Mouse (Mus musculus) natural killer cell, adult 2 months (primary cell): ENCODE data around the gene Klhdc7b.
A peak's percentile ranks its signal among the peaks of the same experiment; 100 is the strongest.

Experiments
- DNase-seq, 2 experiments: peaks; one replicate each; pipeline ENCODE4 v3.0.0; 2022; ENCODE audit warnings: low spot score in 2 of 2

The Klhdc7b gene

DNA sequence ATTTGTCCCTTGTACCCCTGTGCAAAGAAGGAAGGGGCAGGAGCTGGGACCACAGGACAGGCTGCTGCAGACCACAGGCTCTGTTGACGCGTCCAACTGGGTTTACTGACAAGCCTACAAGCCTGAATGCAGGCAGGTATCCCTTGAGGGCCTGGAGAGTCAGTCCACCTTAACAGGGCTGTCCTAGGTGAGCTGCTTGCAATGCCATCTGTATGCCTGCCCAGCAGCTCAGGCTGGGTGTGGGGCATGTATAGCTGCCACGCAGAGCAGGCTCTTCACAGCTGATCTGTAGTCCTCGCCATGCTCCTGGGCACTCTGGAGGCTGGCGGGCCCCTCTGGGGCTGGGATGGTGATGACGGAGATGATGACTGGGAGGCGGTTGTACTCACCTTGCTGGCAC lies at the start of gene Klhdc7b:
Gene Klhdc7b, plus strand, starts transcription at position 301 of the 400 bp plus-strand sequence.
- DNase-seq = no peak

DNA sequence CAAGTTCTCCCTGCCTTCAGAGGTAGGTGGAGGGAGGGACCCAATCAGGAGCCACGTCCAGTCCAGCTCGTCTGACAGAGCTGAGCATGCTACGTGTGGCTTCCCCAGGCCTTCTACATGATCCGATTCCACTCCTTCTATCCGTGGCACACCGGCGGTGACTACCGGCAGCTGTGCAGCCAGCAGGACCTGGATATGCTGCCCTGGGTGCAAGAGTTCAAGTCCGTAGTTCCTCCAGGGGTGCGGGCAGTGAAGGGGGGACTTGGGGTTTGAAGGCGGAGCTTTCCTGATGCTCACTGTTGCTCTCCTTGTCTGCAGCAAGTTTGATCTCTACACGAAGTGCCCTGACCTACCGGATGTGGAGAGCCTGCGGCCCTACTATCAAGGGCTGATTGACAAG lies 48.3 kb upstream of the Klhdc7b start:
- DNase-seq = no peak

DNA sequence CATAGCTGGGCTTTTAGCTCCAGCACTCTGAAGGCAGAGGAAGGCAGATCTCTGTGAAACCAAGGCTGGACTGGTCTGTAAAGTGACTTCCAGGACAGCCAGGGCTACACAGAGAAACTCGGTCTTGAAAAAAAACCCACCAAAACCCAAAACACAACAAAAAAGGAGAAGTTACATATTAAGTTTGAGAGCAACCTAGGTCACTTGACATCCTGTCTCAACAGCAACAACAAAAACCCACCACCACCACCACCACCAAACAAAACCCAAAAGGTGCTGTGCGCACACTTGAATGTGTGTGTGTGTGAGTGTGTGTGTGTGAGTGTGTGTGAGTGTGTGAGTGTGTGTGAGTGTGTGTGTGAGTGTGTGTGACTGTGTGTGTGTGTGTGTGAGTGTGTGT lies 45.0 kb upstream of the Klhdc7b start:
- DNase-seq = peak in 1 of 2 experiments; percentile 60

DNA sequence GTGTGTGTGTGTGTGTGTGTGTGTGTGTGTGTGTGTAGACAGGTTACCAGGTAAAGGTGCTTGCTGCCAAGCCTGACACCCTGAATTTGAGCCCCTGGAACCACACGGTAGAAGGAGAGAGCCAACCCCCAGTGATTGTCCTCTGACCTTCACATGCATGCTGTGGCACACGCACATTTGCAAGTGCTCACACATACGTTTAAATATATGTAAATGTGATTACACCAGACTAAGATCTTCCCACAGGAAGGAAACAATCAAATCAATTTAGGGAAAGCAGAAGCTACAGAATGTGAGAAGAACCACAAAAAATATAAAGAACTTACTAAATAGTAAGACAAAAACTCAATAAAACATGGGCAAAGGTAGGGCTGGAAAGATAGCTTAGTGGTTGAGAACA lies 44.6 kb upstream of the Klhdc7b start:
- DNase-seq = no peak

DNA sequence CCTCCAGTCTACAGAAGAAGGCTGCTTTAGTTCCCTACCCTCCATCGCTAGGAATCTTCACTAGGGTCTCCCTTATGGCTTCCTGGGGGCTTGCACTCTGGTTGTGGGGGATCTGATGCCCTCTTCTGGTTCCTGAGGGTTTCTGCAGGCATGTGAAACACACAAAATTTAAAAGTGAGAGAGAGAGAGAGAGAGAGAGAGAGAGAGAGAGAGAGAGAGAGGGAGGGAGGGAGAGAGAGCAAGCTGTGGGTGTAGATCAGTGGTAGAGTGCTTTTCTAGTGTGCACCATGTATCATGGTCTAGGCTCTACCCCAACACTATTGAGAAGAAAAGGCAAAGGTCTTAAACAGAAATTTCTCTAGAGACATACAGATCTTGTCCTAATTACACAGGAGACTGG lies 43.0 kb upstream of the Klhdc7b start:
- DNase-seq = no peak

DNA sequence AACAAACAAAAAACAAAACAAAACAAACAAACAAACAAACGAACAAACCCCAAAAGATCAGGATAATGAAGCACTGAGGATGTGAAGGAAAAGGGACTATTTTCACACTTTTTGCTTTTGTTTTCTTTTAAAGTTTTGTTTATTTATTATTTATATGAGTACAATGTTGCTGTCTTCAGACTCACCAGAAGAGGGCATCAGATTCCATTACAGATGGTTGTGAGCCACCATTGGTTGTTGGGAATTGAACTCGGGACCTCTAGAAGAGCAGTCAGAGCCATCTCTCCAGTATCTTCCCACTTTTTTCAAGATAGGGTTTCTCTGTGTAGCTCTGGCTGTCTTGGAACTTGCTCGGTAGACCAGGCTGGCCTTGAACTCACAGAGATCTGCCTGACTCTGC lies 41.4 kb upstream of the Klhdc7b start:
- DNase-seq = no peak

DNA sequence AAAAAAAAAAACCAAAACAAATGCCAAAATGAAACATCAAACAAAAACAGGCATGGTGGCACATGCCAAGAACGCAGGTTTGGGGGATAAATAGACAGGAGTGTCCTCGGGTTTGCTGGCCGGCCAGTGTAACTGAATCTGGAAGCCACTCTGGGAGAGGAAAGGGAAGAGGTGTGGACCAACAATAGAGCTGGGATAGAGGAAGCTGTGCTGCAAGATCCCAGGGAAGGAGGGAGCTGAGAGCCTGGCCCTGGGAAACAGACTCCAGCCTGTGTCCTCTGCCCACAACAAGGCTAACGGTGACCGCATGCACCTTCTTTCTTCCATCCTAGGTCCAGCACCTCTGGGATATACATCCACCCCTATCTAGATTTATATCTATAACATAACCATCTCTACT lies 34.3 kb upstream of the Klhdc7b start:
- no peak for DNase-seq

DNA sequence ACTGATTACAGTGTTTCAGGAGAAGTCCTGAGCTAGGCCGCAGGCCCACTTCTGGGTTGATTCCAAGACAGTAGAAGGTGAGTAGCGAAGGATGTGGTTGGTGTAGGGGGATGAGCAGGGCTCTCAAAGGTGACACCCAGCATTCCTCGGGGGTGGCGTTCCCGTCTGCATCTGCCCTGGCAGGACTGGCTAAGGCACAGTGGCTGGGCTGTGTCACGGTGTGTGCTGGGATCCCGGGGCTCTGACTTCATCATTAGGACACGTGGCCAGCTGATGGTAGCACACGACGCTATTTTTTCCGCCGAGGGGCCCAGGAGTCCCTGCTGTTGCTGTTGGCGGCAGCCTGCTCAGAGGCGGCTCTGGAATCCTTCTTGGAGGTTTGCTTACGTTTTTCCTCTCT lies 33.4 kb upstream of the Klhdc7b start:
- no peak for DNase-seq

DNA sequence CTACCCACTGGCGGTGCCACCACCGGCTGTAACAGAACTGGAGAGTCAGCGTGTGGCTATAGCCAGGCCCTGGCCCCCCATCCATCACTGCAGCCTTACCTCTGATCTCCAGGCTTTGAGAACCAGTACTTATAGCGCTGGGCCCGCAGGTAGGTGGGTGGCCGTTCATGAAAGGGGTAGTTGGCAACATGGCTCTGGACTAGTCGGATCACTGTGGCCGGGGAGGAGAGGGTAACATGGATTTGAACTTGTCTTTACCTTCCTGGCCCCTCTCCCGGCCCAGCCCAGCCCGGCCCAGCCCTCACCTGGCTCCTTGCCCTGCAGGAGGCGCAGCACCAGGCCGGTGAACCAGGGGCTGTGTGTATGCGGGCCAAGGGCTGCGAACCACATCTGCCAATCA lies 32.7 kb upstream of the Klhdc7b start:
- DNase-seq = no peak

DNA sequence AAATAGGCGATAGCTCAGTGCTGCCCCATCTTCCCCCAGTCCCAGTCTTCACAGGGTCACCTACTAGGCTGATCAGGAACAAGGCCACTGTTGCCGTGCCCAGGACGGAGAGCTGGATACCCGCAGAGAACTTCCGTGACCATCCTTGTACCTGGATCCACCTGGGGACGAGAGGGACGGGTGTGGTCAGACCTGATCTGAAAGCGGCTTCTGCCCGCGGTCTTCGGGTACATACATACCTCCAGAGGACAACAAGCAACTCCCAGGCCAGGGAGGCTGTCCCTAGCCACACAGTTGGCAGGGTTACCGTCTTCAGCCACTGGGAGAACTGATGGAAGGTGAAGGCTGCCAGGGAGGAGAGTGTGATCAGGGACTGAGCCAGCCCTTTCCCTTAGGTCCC lies 31.9 kb upstream of the Klhdc7b start:
- no peak for DNase-seq

DNA sequence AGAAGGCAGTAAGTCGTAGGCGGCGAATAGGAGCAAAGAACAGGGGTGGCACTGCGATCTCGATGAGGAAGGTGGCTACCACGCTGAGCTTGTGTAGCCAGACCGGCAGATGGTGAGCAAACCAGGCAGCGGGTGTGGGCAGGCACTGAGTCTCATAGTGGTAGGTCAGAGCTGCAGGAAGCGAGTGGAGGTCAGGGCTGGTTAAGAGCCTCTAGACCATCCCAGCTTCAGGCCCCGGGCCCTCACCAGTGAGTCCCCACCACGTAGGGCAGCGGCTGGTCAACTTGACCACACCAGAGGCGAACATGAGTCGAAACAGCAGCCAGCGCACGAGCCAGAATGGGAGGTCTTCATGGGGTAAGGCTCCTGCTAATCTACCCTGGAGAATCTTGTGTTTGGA lies 30.9 kb upstream of the Klhdc7b start:
- no peak for DNase-seq

DNA sequence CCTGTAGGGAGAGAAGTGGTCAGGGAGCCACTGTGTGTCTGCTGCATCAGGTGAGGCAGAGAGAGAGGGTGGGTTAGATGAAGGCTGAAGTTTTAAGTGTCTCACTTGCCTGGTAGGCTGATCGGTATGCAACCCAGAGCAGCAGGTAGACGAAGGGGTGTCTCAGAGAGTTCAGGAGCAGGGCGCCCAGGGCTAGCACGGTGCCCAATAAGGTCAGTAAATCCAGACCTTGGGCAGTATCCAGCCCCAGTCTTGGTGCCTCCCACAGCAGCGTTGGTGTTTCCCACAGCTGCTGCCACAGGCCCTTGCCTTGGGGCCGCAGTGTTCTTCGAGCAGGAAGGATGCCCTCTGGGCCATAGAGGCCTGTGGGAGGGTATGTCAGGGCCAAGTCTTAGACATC lies 30.3 kb upstream of the Klhdc7b start:
- no peak for DNase-seq

DNA sequence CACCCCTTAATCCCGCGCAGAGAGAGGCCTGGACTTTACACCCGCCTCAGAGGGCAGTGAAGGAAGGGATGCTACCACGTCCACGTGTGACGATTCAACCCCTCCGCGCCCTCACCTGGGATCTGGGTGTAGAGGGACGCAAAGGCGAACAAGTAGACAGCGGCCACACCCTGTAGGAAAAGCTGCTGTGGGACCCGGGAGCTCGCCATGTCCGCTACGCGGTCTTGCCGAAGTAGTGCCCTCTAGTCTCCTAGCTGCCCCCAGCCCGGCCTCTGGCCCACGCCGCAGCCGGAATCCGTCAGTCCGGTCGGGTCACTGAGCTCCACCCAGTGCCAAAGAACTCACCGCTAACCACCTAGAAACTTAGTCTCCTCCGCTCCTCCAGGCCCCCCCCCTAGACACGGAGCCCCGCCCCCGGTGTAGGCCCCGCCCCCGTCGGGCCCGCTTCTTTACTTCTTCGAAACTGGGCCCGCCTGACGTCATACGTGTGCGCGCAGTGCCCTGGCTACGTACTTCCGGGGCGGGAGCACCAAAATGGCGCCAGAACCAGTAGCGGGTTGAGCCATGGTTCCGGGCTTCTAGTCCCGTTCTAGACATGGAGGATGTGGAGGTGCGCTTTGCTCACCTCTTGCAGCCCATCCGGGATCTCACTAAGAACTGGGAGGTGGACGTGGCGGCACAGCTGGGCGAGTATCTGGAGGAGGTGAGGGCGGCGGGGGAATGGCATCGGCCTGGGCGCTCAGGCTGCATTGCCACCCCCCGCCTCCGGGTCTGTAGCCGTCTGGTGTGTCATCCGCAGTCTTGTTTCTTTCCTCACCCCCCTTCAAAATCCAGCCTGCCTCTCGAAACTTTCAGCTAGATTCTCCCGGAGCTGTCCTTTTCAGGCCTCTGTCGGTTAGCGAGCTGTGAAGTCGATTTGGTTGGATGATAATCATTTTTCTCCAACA lies 29.2 kb upstream of the Klhdc7b start, which contains the start of the genes Lmf2 and Ncaph2:
Gene Lmf2, minus strand, starts transcription at position 419 of the 947 bp plus-strand sequence.
Gene Ncaph2, plus strand, starts transcription at position 479 of the 947 bp plus-strand sequence.
- peak; percentile 95 for DNase-seq

DNA sequence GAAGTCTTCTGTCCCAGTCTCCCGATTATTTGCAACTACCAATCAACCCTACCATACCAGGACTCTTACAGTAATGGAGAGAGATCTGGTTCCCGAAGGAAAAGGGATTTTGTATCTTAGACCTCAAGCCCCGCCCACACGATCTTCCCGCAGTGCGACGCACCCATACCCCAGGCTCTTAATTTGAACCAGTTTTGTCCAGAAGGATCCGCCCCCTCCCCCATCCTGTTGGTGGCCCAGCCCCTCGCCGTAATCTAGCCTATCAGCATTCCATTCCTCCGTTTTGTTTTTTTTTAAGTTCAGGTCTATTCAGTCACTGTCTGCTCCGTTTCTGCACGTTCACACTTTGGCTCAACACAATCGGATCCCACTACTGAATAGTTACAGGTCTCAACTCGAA lies 28.3 kb upstream of the Klhdc7b start:
- peak in 1 of 2 experiments; percentile 45 for DNase-seq

DNA sequence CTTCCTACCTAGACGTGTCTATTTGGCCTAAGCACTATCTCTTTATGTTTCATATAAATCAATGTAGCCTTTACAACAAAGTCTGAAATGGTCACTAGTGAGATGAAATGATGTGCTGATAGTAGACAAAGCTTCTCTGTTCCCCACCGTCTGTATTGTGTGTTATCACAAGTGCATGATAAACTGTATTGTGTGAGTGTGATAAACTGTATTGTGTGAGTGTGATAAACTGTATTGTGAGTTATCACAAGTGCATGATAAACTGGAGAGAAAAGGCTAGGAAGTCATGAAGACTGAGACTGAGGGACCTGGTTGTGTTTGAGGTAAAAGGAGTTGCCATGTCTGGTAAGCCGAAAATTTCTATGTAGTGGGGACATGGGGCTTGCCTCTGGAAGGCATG lies 25.9 kb upstream of the Klhdc7b start:
- no peak for DNase-seq

DNA sequence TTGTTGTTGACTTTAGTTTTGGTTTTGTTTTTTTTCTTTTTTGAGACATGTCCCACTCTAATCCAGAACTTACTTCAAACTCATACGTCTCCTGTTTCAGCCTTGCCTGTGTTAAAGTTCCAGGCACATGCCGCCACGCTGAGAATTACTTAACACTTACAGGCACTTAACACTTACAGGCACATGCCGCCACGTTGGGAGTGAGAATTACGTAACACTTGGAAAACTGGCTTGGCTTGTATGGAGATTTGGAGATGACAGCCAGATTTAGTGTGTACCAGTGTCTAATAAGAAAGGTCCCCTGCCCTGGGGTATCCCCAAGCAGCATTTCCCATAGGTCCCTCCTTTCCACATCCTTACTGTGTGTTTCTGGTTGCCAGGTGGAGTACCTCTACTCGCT lies 21.7 kb upstream of the Klhdc7b start:
- no peak for DNase-seq

DNA sequence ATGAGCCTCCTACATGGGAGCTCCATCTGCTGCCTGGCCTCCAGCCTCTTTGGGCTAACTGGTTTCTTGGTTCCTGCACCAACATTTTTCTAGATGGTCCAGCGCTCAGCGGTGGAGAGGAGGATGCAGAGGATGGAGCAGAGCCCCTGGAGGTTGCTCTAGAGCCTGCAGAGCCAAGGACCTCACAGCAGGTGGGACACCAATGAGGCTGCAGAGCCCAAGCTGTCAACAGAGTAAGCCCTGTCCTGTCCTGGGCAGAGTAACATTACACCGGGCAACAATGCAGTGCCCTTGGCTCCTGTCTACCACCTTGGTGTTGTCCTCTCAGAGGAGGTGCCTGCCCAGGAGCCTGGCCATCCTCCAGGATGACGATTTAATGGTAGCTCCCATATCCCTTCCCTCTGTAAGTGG lies 19.6 kb upstream of the Klhdc7b start:
- DNase-seq = no peak

DNA sequence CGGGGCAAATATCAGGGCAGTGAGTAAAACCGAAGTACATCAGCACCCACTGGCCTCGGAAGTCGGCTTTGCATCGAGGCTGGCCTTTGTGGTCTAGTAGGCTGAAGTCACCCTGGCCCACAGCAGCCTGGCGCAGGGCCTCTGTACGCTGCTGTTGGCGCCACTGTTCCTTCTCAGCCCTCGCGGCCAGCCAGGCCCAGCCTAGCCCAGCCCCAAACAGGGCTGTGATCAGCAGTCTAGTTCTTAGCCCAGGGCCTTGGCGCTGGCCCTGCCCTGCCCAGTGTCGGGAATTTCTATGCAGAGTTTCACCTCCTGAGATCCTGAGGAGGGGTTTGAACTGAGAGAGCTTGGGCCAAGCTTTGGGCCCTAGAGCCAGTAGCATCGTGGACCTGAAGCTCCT lies 12.6 kb upstream of the Klhdc7b start:
- DNase-seq = no peak

DNA sequence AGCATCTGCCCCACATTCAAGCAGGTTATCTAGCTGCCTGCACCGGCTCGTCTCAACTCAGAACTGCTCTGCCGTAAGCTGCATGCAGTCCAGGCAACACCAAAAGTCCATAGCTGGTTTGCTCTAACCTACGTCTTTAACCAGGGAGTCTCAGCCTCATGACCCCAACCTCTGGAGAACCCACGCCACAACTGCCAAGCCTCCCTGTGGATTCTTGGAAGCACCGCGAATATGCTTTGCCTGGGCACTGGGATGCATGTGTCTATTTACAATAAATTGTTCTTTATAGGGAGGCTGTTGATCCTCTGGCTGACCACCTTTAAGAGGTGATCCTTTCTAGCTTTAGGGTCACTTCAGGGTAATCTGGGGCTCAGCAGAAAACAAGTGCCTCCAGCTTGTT lies 12.2 kb upstream of the Klhdc7b start:
- no peak for DNase-seq

DNA sequence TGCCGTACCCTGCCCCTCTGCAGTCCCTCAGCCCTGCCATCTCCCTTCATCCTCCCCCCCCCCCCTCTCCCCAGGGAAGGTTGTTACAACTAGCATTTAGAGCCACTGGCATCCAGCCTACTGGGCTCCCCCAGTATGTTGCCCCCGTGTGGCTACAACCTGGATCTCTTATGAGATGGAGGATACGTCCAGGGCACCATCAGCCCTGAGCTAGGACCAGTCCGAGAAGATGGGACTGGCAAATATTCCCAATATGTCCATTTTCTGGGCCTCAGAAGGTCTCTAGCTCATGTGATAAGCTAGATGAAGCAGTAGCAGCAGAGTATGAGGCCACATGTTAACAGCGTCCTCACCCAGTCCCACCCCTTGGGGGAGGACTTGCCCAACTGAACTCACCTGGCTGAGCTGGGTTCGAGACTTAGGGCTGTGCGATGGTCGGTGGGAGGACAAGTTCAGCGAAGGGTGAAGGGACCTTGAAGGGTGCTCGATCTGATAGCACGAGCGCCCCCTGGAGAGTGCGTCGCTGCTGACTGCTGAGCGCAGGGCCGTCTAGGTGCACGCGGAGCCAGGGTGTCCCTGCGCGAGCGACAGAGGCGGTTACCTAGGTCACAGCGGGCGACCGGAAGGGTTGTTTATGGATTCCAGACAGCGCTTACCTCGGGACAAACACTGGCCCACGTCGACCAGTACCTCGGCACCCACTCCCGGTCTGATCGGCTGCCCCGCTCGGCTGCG lies 11.5 kb upstream of the Klhdc7b start:
- DNase-seq = peak; percentile 83 to 90

DNA sequence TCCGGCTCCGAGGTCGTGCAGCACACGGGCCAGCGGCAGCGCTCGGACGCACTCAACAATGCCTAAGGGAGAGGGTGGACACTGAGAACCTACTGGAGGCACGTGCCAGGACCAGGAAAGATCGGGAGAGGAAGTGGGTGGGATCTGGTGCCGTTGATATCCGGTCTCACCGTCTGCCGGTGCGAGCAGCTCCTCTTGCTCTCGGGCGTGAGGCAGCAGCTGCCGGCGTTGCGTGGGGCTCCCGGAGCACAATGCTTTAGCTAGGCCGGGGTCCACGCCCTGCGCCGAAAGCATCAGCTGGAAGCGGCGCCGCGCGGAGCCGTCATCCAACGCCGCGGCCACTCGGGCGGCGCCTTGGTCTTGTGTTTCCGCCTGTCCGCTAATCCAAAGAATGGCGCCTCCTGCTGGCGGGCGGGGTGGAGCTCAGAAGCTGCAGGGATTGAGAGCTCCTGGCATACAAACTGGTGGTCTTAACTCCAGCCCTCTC lies 10.9 kb upstream of the Klhdc7b start, which contains the start of gene Sco2:
Gene Sco2, minus strand, starts transcription at position 85 of the 487 bp plus-strand sequence.
- DNase-seq = peak; percentile 87 to 91

DNA sequence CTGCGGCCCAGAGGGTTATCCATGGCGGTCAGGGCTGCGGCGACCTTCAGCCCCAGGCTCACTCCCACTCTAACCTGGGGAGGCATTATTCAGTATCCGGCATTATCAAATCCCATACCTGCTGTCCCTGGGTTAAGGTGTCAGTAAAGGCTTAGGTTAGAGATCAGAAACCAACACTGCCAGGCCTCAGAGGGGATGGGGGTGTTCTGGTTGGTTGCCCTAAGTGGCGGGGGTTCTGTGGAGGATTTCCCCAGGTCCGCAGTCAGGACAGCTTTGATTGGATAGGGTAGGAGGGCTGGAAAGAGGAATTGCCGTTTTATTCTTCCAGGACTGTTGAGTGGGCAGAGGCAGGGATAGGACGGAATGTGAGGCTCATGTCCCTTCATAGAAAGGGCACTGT lies 10.4 kb upstream of the Klhdc7b start:
- DNase-seq = no peak
